In the genomic region with DNA sequence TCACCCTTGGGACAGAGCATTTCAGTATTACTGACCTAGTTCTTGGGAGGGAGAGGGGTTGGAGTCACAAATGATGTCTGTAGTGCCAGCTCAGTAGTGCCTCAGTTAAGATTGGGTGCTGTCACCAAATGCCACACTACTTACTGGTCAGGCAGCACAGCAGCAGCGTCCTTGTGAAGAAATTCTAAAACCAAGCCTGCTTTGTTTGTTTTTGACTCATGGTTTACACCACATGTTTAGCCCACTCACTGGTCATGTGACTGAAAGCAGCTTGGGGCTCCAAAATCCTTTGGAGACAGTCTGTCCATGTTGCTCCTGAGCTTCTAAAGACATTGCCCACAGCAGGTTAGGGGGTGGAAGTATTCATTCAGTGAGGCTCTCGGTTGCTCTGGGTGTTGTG, we compare ENCODE assay signal across 41 mouse cellular contexts. TPM values are rescaled to one million over a fixed set of nuclear protein-coding genes. Genes with fewer than 3 reads are reported as not detected.
A peak's percentile ranks its signal among the peaks of the same experiment; 100 is the strongest.
DNase-seq lines count a peak whose midpoint lies in the region; ATAC-seq and TF ChIP-seq lines count a peak whose summit lies in the region.
"Had no signal": no experiment of that assay in that cellular context is flagged by ENCODE, and none has a peak within 500 bp of the region (broad histone marks: within the 10 kb centered on the region; RNA-seq: fewer than 3 reads in every experiment).

No protein-coding gene starts in this region.

- H3K9me3 ChIP-seq in heart, embryonic 10.5 days, result no peaks in the 10 kb centered on the region
- H3K9me3 ChIP-seq in midbrain, embryonic 11.5 days (ENCODE audit: control insufficient read depth, low read length), result no peaks in the 10 kb centered on the region
- no peaks in the 10 kb centered on the region for H3K9me3 ChIP-seq in midbrain, postnatal 0 days (ENCODE audit: low read length)
- H3K9me3 ChIP-seq in MEL (replicated peaks; ENCODE audit: insufficient read depth, low read length), result no peaks in the 10 kb centered on the region
- H3K9me3 ChIP-seq: embryonic facial prominence, embryonic 10.5 days; embryonic facial prominence, embryonic 15.5 days; forebrain, embryonic 13.5 days; heart, embryonic 12.5 days; hindbrain, embryonic 10.5 days; hindbrain, embryonic 15.5 days; kidney, embryonic 15.5 days; liver, embryonic 13.5 days; megakaryocyte, embryonic 14.5 days; midbrain, embryonic 13.5 days; neural tube, embryonic 15.5 days had no signal

- TF ChIP-seq CTCF in midbrain, postnatal 0 days (IDR thresholded peaks at IDR 0.05), result no peak
- TF ChIP-seq CTCF in MEL (IDR thresholded peaks at IDR 0.05 in 2 of 3, conservative IDR thresholded peaks at IDR 0.05 in 1 of 3; ENCODE audit: control insufficient read depth in 1 of 3, insufficient read depth in 1 of 3, low read depth in 2 of 3, low read length in 3 of 3, poor library complexity in 1 of 3, severe bottlenecking in 1 of 3), result no peak
- TF ChIP-seq CTCF in olfactory bulb, adult 2 months (IDR thresholded peaks at IDR 0.05; ENCODE audit: insufficient read depth, low read depth, low read length), result no peak

- no peak overlapping the region for H3K4me3 ChIP-seq in heart, embryonic 10.5 days
- H3K4me3 ChIP-seq in midbrain, embryonic 11.5 days (ENCODE audit: low read depth, low read length), result no peak overlapping the region
- no peak overlapping the region for H3K4me3 ChIP-seq in midbrain, postnatal 0 days (ENCODE audit: low read depth, low read length)
- no peak overlapping the region for H3K4me3 ChIP-seq in MEL (ENCODE audit: control insufficient read depth in 1 of 2, insufficient read depth in 1 of 2, low read depth in 2 of 2, low read length in 2 of 2)
- H3K4me3 ChIP-seq in olfactory bulb, adult 2 months (ENCODE audit: insufficient read depth, low read depth, low read length), result no peak overlapping the region
- H3K4me3 ChIP-seq: embryonic facial prominence, embryonic 10.5 days; embryonic facial prominence, embryonic 15.5 days; forebrain, embryonic 13.5 days; heart, embryonic 12.5 days; hindbrain, embryonic 10.5 days; hindbrain, embryonic 15.5 days; kidney, embryonic 15.5 days; liver, embryonic 13.5 days; megakaryocyte, embryonic 14.5 days; midbrain, embryonic 13.5 days; neural tube, embryonic 15.5 days had no signal

- WGBS in heart, embryonic 10.5 days, result 57% methylated on average over 2 of the region's 2 CpGs
- WGBS in midbrain, embryonic 11.5 days, result 59% methylated on average over 2 of the region's 2 CpGs
- WGBS in midbrain, postnatal 0 days, result 75% methylated on average over 2 of the region's 2 CpGs
- WGBS in olfactory bulb, adult 2 months, result 51% methylated on average over 2 of the region's 2 CpGs

- H3K4me2 ChIP-seq in midbrain, embryonic 11.5 days, result no peak overlapping the region
- no peak overlapping the region for H3K4me2 ChIP-seq in midbrain, postnatal 0 days (ENCODE audit: low read depth, low read length, poor library complexity, severe bottlenecking)
- H3K4me2 ChIP-seq: embryonic facial prominence, embryonic 15.5 days; forebrain, embryonic 13.5 days; heart, embryonic 12.5 days; hindbrain, embryonic 15.5 days; kidney, embryonic 15.5 days; liver, embryonic 13.5 days; midbrain, embryonic 13.5 days; neural tube, embryonic 15.5 days had no signal

- no peak for DNase-seq in heart, embryonic 10.5 days (ENCODE audit: low spot score)
- no peak for DNase-seq in heart, postnatal 36 days
- DNase-seq in midbrain, embryonic 11.5 days (ENCODE audit: low spot score, missing footprints), result peak; percentile 82
- DNase-seq in midbrain, postnatal 0 days (ENCODE audit: low spot score), result no peak
- no peak for DNase-seq in MEL (ENCODE audit: low read depth, low spot score)
- DNase-seq in cerebellum, postnatal 14 days, result no peak
- DNase-seq: adrenal gland, postnatal 25 days; cerebellum, adult 18-20 months; cerebellum, postnatal 10 days; gastrocnemius, postnatal 25 days; heart, adult 18-20 months; kidney, adult 11 months; kidney, postnatal 25 days; left cerebral cortex, postnatal 4 days; liver, embryonic 13.5 days; lung, adult 18-20 months; lung, postnatal 4 days; right cerebral cortex, postnatal 4 days; thymus, adult 18-20 months; thymus, postnatal 4 days had no signal

- H3K36me3 ChIP-seq in heart, embryonic 10.5 days, result no peaks in the 10 kb centered on the region
- H3K36me3 ChIP-seq in midbrain, embryonic 11.5 days (ENCODE audit: control insufficient read depth, insufficient read depth, low read length), result no peaks in the 10 kb centered on the region
- no peaks in the 10 kb centered on the region for H3K36me3 ChIP-seq in midbrain, postnatal 0 days (ENCODE audit: insufficient read depth, low read length)
- H3K36me3 ChIP-seq in MEL (ENCODE audit: control insufficient read depth in 1 of 2, insufficient read depth in 2 of 2, low read length in 2 of 2), result peaks cover 0 to 10% of the 10 kb centered on the region in 2 experiments; a peak in 2 of 4 replicates
- H3K36me3 ChIP-seq: embryonic facial prominence, embryonic 10.5 days; embryonic facial prominence, embryonic 15.5 days; heart, embryonic 12.5 days; hindbrain, embryonic 10.5 days; hindbrain, embryonic 15.5 days; kidney, embryonic 15.5 days; liver, embryonic 13.5 days; midbrain, embryonic 13.5 days; neural tube, embryonic 15.5 days had no signal

- H3K79me2 ChIP-seq in MEL (ENCODE audit: control insufficient read depth, insufficient read depth, low read length, poor library complexity), result peaks cover 3% of the 10 kb centered on the region; the same call in 1 of the 2 replicates

- intact Hi-C loops in heart, postnatal 36 days (cut with DNase I), result no loop called here

- no peaks in the 10 kb centered on the region for H3K27me3 ChIP-seq in heart, embryonic 10.5 days (ENCODE audit: insufficient read depth, poor library complexity, severe bottlenecking)
- H3K27me3 ChIP-seq in midbrain, embryonic 11.5 days (ENCODE audit: control insufficient read depth, insufficient read depth, low read length), result no peaks in the 10 kb centered on the region
- H3K27me3 ChIP-seq in midbrain, postnatal 0 days (ENCODE audit: insufficient read depth, low read length), result no peaks in the 10 kb centered on the region
- no peaks in the 10 kb centered on the region for H3K27me3 ChIP-seq in MEL (ENCODE audit: control insufficient read depth in 1 of 2, insufficient read depth in 2 of 2, low read length in 2 of 2)
- H3K27me3 ChIP-seq: embryonic facial prominence, embryonic 15.5 days; forebrain, embryonic 13.5 days; heart, embryonic 12.5 days; hindbrain, embryonic 15.5 days; kidney, embryonic 15.5 days; liver, embryonic 13.5 days; megakaryocyte, embryonic 14.5 days; midbrain, embryonic 13.5 days; neural tube, embryonic 15.5 days had no signal

- H3K9ac ChIP-seq in midbrain, embryonic 11.5 days (ENCODE audit: low read length), result no peak overlapping the region
- H3K9ac ChIP-seq in midbrain, postnatal 0 days (replicated peaks; ENCODE audit: low read length, poor library complexity, severe bottlenecking), result no peak overlapping the region
- no peak overlapping the region for H3K9ac ChIP-seq in MEL (ENCODE audit: control insufficient read depth, low read depth, low read length, poor library complexity, severe bottlenecking)
- H3K9ac ChIP-seq: embryonic facial prominence, embryonic 15.5 days; forebrain, embryonic 13.5 days; heart, embryonic 12.5 days; hindbrain, embryonic 15.5 days; kidney, embryonic 15.5 days; liver, embryonic 13.5 days; midbrain, embryonic 13.5 days; neural tube, embryonic 15.5 days had no signal

- TF ChIP-seq RAD21 in MEL (IDR thresholded peaks at IDR 0.05; ENCODE audit: low read depth, low read length), result no peak

- no peak for TF ChIP-seq EP300 in MEL (IDR thresholded peaks at IDR 0.05; ENCODE audit: low read depth in 1 of 2, low read length in 2 of 2)

- no peak for TF ChIP-seq POLR2A in MEL (IDR thresholded peaks at IDR 0.05; ENCODE audit: control insufficient read depth in 1 of 2, insufficient read depth in 1 of 2, low read depth in 1 of 2, low read length in 2 of 2, poor library complexity in 1 of 2)
- no peak for TF ChIP-seq POLR2A in olfactory bulb, adult 2 months (IDR thresholded peaks at IDR 0.05; ENCODE audit: insufficient read depth, low read depth, low read length)

- H3K27ac ChIP-seq in heart, embryonic 10.5 days, result peak overlapping the region; percentile 36; the same call in 1 of the 2 replicates
- H3K27ac ChIP-seq in midbrain, embryonic 11.5 days (ENCODE audit: low read depth, low read length), result no peak overlapping the region
- no peak overlapping the region for H3K27ac ChIP-seq in midbrain, postnatal 0 days (ENCODE audit: low read depth, low read length)
- H3K27ac ChIP-seq in MEL (ENCODE audit: control insufficient read depth, low read depth, low read length), result no peak overlapping the region
- H3K27ac ChIP-seq in olfactory bulb, adult 2 months (ENCODE audit: insufficient read depth, low read depth, low read length), result peak overlapping the region; percentile 17; the same call in 1 of the 2 replicates
- H3K27ac ChIP-seq: embryonic facial prominence, embryonic 10.5 days; embryonic facial prominence, embryonic 15.5 days; forebrain, embryonic 13.5 days; hindbrain, embryonic 10.5 days; hindbrain, embryonic 15.5 days; kidney, embryonic 15.5 days; liver, embryonic 13.5 days; midbrain, embryonic 13.5 days; neural tube, embryonic 15.5 days; stomach, postnatal 0 days had no signal

- ATAC-seq in midbrain, embryonic 11.5 days (ENCODE audit: low FRiP score), result no peak
- ATAC-seq in midbrain, postnatal 0 days (ENCODE audit: low FRiP score), result no peak
- ATAC-seq: activated CD4-positive, CD25-positive, alpha-beta regulatory T cell, adult 4 months; forebrain, embryonic 13.5 days; inflammation-experienced regulatory T-cells, adult 6 months; lung, postnatal 0 days; midbrain, embryonic 13.5 days had no signal

- H3K4me1 ChIP-seq in heart, embryonic 10.5 days, result peaks cover 38% of the 10 kb centered on the region
- H3K4me1 ChIP-seq in midbrain, embryonic 11.5 days (ENCODE audit: control insufficient read depth, insufficient read depth, low read length), result no peaks in the 10 kb centered on the region
- 0 out of 2 replicates have a peak, but pooled peaks cover 4% of the 10 kb centered on the region for H3K4me1 ChIP-seq in midbrain, postnatal 0 days (ENCODE audit: insufficient read depth, low read length)
- H3K4me1 ChIP-seq in MEL (ENCODE audit: control insufficient read depth in 1 of 2, insufficient read depth in 2 of 2, low read length in 2 of 2), result peaks cover 4 to 9% of the 10 kb centered on the region in 2 experiments
- peaks cover 22% of the 10 kb centered on the region for H3K4me1 ChIP-seq in olfactory bulb, adult 2 months (ENCODE audit: control insufficient read depth, insufficient read depth, low read length)
- H3K4me1 ChIP-seq: hindbrain, embryonic 15.5 days had no signal

RNA-seq across cellular contexts. Expression of a gene that starts 4.9 kb away (rescaled TPM):
- polyA plus RNA-seq in heart, embryonic 10.5 days (2016; fragmentation: Nextera tagmentation; extraction: Ambion mirVana), result 67.3 and 88.3 TPM in 2 replicates
- 100 to 1,000 TPM; 111 to 115 TPM for total RNA-seq in heart, postnatal 36 days (2021)
- 30.2 and 30.7 TPM in 2 replicates for polyA plus RNA-seq in midbrain, embryonic 11.5 days (2014; fragmentation: Nextera tagmentation; extraction: Ambion mirVana)
- total RNA-seq in midbrain, postnatal 0 days (2014; rRNA removed), result 23.7 and 25.0 TPM in 2 replicates
- polyA plus RNA-seq in midbrain, postnatal 0 days (2015; fragmentation: Nextera tagmentation; extraction: Ambion mirVana), result 21.6 and 25.4 TPM in 2 replicates
- total RNA-seq in MEL (2012; rRNA removed), result 12.2 and 13.8 TPM in 2 replicates
- 10 to 100 TPM in 1 of 2 experiments, not detected in 1; 14.6 TPM for polyA plus RNA-seq in MEL (2012; ENCODE audit: insufficient read depth in 1 of 2, insufficient read length in 2 of 2, low read depth in 1 of 2, low replicate concordance in 2 of 2, missing spikeins in 1 of 2)
- not detected in 2 replicates for polyA plus RNA-seq in olfactory bulb, adult 2 months (2012; ENCODE audit: insufficient read depth, insufficient read length, low replicate concordance, missing spikeins)

RNA-seq across cellular contexts. Expression of a gene that starts 33.5 kb away (rescaled TPM):
- not detected in 2 replicates for polyA plus RNA-seq in heart, embryonic 10.5 days (2016; fragmentation: Nextera tagmentation; extraction: Ambion mirVana)
- 1 to 10 TPM; 2.5 to 3.4 TPM for total RNA-seq in heart, postnatal 36 days (2021)
- not detected in 2 replicates for polyA plus RNA-seq in midbrain, embryonic 11.5 days (2014; fragmentation: Nextera tagmentation; extraction: Ambion mirVana)
- not detected in 2 replicates for total RNA-seq in midbrain, postnatal 0 days (2014; rRNA removed)
- polyA plus RNA-seq in midbrain, postnatal 0 days (2015; fragmentation: Nextera tagmentation; extraction: Ambion mirVana), result not detected in 2 replicates
- not detected in 2 replicates for total RNA-seq in MEL (2012; rRNA removed)
- polyA plus RNA-seq in MEL (2012; ENCODE audit: insufficient read depth in 1 of 2, insufficient read length in 2 of 2, low read depth in 1 of 2, low replicate concordance in 2 of 2, missing spikeins in 1 of 2), result not detected
- not detected in 2 replicates for polyA plus RNA-seq in olfactory bulb, adult 2 months (2012; ENCODE audit: insufficient read depth, insufficient read length, low replicate concordance, missing spikeins)
- total RNA-seq: adrenal gland, postnatal 25 days; gastrocnemius, adult 18-20 months; gastrocnemius, postnatal 25 days; layer of hippocampus, postnatal 14 days; left cerebral cortex, postnatal 4 days; monocyte, adult 5-6 weeks had no signal
- polyA plus RNA-seq: activated CD4-positive, CD25-positive, alpha-beta regulatory T cell, adult 4 months; brain, embryonic 14.5 days; embryonic facial prominence, embryonic 10.5 days; embryonic facial prominence, embryonic 15.5 days; forebrain, embryonic 13.5 days; heart, embryonic 12.5 days; hindbrain, embryonic 10.5 days; hindbrain, embryonic 15.5 days; inflammation-experienced regulatory T-cells, adult 6 months; kidney, embryonic 15.5 days; limb, embryonic 14.5 days; liver, embryonic 13.5 days; lung, postnatal 0 days; midbrain, embryonic 13.5 days; neural tube, embryonic 15.5 days; spleen, adult 2 months; stomach, postnatal 0 days had no signal

Comparison
In these comparisons a context has a peak if more than half of its experiments do, and no peak if none do; other contexts are left out.
1. H3K27ac ChIP-seq: peak in heart, embryonic 10.5 days (single experiment) and olfactory bulb, adult 2 months (single experiment); none in midbrain, embryonic 11.5 days (single experiment), midbrain, postnatal 0 days (single experiment) and MEL (single experiment).